Mouse (Mus musculus) olfactory bulb, adult 2 months (tissue): Measurements from ENCODE around the gene Nrde2. TPM values are rescaled to one million over a fixed set of nuclear protein-coding genes. Genes with fewer than 3 reads are reported as not detected.

Experiments
- H3K27ac ChIP-seq: fragments of 200-500 bp; 2 replicates; pipeline ENCODE4 v1.5.1; 2012; ENCODE audit warnings: low read depth, low read length; ENCODE audit not compliant: insufficient read depth
- H3K4me1 ChIP-seq: fragments of 200-500 bp; 2 replicates; pipeline ENCODE4 v1.6.1; 2012; ENCODE audit warnings: low read length; ENCODE audit not compliant: control insufficient read depth, insufficient read depth
- H3K4me3 ChIP-seq: fragments of 200-500 bp; 2 replicates; pipeline ENCODE4 v1.5.1; 2012; ENCODE audit warnings: mild to moderate bottlenecking, low read depth, low read length, moderate library complexity; ENCODE audit not compliant: insufficient read depth
- CTCF ChIP-seq: fragments of 200-500 bp; IDR thresholded peaks from 2 replicates; pipeline ENCODE4 v1.5.1; 2012; ENCODE audit warnings: low read depth, mild to moderate bottlenecking, low read length, moderate library complexity; ENCODE audit not compliant: insufficient read depth
- POLR2A ChIP-seq: fragments of 200-500 bp; IDR thresholded peaks from 2 replicates; pipeline ENCODE4 v1.6.1; 2012; ENCODE audit warnings: mild to moderate bottlenecking, low read depth, low read length, moderate library complexity; ENCODE audit not compliant: insufficient read depth
- WGBS: fragments of 180-500 bp; shearing (Covaris S2); methylation state at CpG from one replicate; pipeline ENCODE4 v1.1.7; 2018; 5-methylcytosine and 5-hydroxymethylcytosine counted together
- polyA plus RNA-seq: library from polyadenylated mRNA; stranded (reverse); fragments of >200 nt; gene quantifications from 2 replicates; pipeline ENCODE4 v1.2.4, GENCODE M21; 2012; ENCODE audit warnings: low replicate concordance; ENCODE audit not compliant: missing spikeins, insufficient read depth, insufficient read length

The Nrde2 gene
- polyA plus RNA-seq: not detected in 2 replicates

GRCm38 (mm10) chr12:100159261-100159975 is at the start of gene Nrde2:
TSS of gene Nrde2 (minus strand) at chr12:100159653.
- TF ChIP-seq POLR2A (peak; percentile 33; the same call in 1 of the 2 replicates), CTCF (no peak)
- peak within 1 kb of the TSS; percentile 53 for H3K4me3 ChIP-seq
- H3K4me1 ChIP-seq: no peaks in the 10 kb centered on the region
- H3K27ac ChIP-seq: peak within 1 kb of the TSS; percentile 67
- WGBS: under 1% methylated on average over 26 of the region's 26 CpGs

- H3K4me3 ChIP-seq: no peak overlapping the region
- WGBS: 69% methylated on average over 5 of the region's 5 CpGs
- no peak for TF ChIP-seq CTCF
- TF ChIP-seq POLR2A: no peak
- H3K4me1 ChIP-seq: peaks cover 31% of the 10 kb centered on the region
- H3K27ac ChIP-seq: no peak overlapping the region
Measured at GRCm38 (mm10) chr12:100206926-100207325, 47.5 kb upstream of the Nrde2 start.

- Histone ChIP-seq H3K4me3 (no peak overlapping the region), H3K4me1 (peaks cover 31% of the 10 kb centered on the region), H3K27ac (no peak overlapping the region)
- TF ChIP-seq POLR2A: no peak
- no peak for TF ChIP-seq CTCF
- WGBS: 87% methylated on average over 3 of the region's 3 CpGs
Measured at GRCm38 (mm10) chr12:100206521-100206920, 47.1 kb upstream of the Nrde2 start.

- H3K4me1 ChIP-seq: peaks cover 24% of the 10 kb centered on the region
- H3K4me3 ChIP-seq: no peak overlapping the region
- 77% methylated on average over 8 of the region's 8 CpGs for WGBS
- TF ChIP-seq CTCF: no peak
- no peak for TF ChIP-seq POLR2A
- H3K27ac ChIP-seq: no peak overlapping the region
Measured at GRCm38 (mm10) chr12:100205156-100205555, 45.7 kb upstream of the Nrde2 start.

- TF ChIP-seq POLR2A: no peak
- no peak for TF ChIP-seq CTCF
- WGBS: 4% methylated on average over 3 of the region's 3 CpGs
- Histone ChIP-seq H3K4me1 (peaks cover 26% of the 10 kb centered on the region), H3K4me3 (no peak overlapping the region), H3K27ac (peak overlapping the region; percentile 22; the same call in 1 of the 2 replicates)
Measured at GRCm38 (mm10) chr12:100203759-100204158, 44.3 kb upstream of the Nrde2 start.

- WGBS: 1% methylated on average over 13 of the region's 13 CpGs
- TF ChIP-seq CTCF: peak; percentile 99
- no peak for TF ChIP-seq POLR2A
- peaks cover 18% of the 10 kb centered on the region for H3K4me1 ChIP-seq
- H3K27ac ChIP-seq: no peak overlapping the region
- peak overlapping the region; percentile 48 for H3K4me3 ChIP-seq
Measured at GRCm38 (mm10) chr12:100201838-100202237, 42.4 kb upstream of the Nrde2 start.

- no peak overlapping the region; the same call in 1 of the 2 replicates for H3K4me3 ChIP-seq
- WGBS: 3% methylated on average over 4 of the region's 4 CpGs
- no peak overlapping the region for H3K27ac ChIP-seq
- H3K4me1 ChIP-seq: peaks cover 18% of the 10 kb centered on the region
- TF ChIP-seq POLR2A (no peak), CTCF (no peak)
Measured at GRCm38 (mm10) chr12:100201363-100201711, 41.9 kb upstream of the Nrde2 start.

GRCm38 (mm10) chr12:100200645-100201362 is 41.4 kb upstream of the Nrde2 start:
- peak overlapping the region; percentile 95 for H3K27ac ChIP-seq
- TF ChIP-seq POLR2A: no peak
- no peak for TF ChIP-seq CTCF
- peak overlapping the region; percentile 94 for H3K4me3 ChIP-seq
- WGBS: 1% methylated on average over 29 of the region's 29 CpGs
- H3K4me1 ChIP-seq: peaks cover 18% of the 10 kb centered on the region
